Mouse (Mus musculus) ES-Bruce4 (cell line): Measurements from ENCODE around the gene Arih1. TPM values are rescaled to one million over a fixed set of nuclear protein-coding genes. Genes with fewer than 3 reads are reported as not detected.
A peak's percentile ranks its signal among the peaks of the same experiment; 100 is the strongest.

Experiments used
- H3K27ac ChIP-seq: 2 replicates; pipeline ENCODE4 v1.5.1; 2012; ENCODE audit warnings: low read length, inconsistent platforms; ENCODE audit not compliant: insufficient read depth
- H3K27me3 ChIP-seq: 2 replicates; pipeline ENCODE4 v1.6.1; 2012; ENCODE audit warnings: mild to moderate bottlenecking, low read length, inconsistent platforms; ENCODE audit not compliant: control insufficient read depth, poor library complexity, insufficient read depth, severe bottlenecking
- H3K36me3 ChIP-seq: 2 replicates; pipeline ENCODE4 v1.6.1; 2012; ENCODE audit warnings: inconsistent platforms, mild to moderate bottlenecking, low read length, moderate library complexity; ENCODE audit not compliant: control insufficient read depth, poor library complexity, insufficient read depth, severe bottlenecking
- H3K4me1 ChIP-seq: one replicate; pipeline ENCODE4 v1.8.1; 2011; ENCODE audit warnings: low read length; ENCODE audit not compliant: control insufficient read depth, insufficient read depth
- H3K4me3 ChIP-seq: 2 replicates; pipeline ENCODE4 v1.5.1; 2011; ENCODE audit warnings: low read depth, mild to moderate bottlenecking, low read length
- H3K9ac ChIP-seq: 2 replicates; pipeline ENCODE4 v1.6.1; 2012; ENCODE audit warnings: low read depth, mild to moderate bottlenecking, inconsistent platforms; ENCODE audit not compliant: poor library complexity, severe bottlenecking
- H3K9me3 ChIP-seq: replicated peaks from 2 replicates; pipeline ENCODE4 v1.6.1; 2012; ENCODE audit warnings: mild to moderate bottlenecking, low read length, inconsistent platforms; ENCODE audit not compliant: control insufficient read depth, poor library complexity, insufficient read depth, severe bottlenecking
- CTCF ChIP-seq: IDR thresholded peaks from one replicate; pipeline ENCODE4 v1.8.1; 2011; ENCODE audit warnings: low read depth, low read length
- EP300 ChIP-seq: IDR thresholded peaks from 2 replicates; pipeline ENCODE4 v1.6.1; 2011; ENCODE audit warnings: low read depth, low read length; ENCODE audit not compliant: insufficient read depth
- POLR2A ChIP-seq: IDR thresholded peaks from one replicate; pipeline ENCODE4 v1.8.1; 2011; ENCODE audit warnings: low read length; ENCODE audit not compliant: insufficient read depth
- polyA plus RNA-seq: library from polyadenylated mRNA; stranded (reverse); fragments of >200 nt; gene quantifications from 2 replicates; pipeline ENCODE4 v1.2.4, GENCODE M21; 2011; ENCODE audit warnings: low read depth; ENCODE audit not compliant: missing spikeins, insufficient read depth, insufficient read length

Gene Arih1
- polyA plus RNA-seq, 1 experiment, result 152 TPM

- H3K4me1 ChIP-seq, result no peaks in the 10 kb centered on the region
- H3K36me3 ChIP-seq, result peaks cover 10% of the 10 kb centered on the region
- no peaks in the 10 kb centered on the region for H3K27me3 ChIP-seq
- TF ChIP-seq EP300, result no peak
- TF ChIP-seq POLR2A, result no peak
- TF ChIP-seq CTCF, result no peak
- no peaks in the 10 kb centered on the region for H3K9me3 ChIP-seq
- H3K4me3 ChIP-seq, result no peak overlapping the region
- H3K27ac ChIP-seq, result no peak overlapping the region
- H3K9ac ChIP-seq, result no peak overlapping the region
Measured at GRCm38 (mm10) chr9:59458416-59458815, 28.0 kb downstream of the Arih1 start.

GRCm38 (mm10) chr9:59457671-59458070 lies 28.7 kb downstream of the Arih1 start:
- peaks cover 10% of the 10 kb centered on the region for H3K36me3 ChIP-seq
- no peak overlapping the region for H3K27ac ChIP-seq
- H3K27me3 ChIP-seq, result no peaks in the 10 kb centered on the region
- no peak overlapping the region for H3K4me3 ChIP-seq
- H3K9ac ChIP-seq, result no peak overlapping the region
- TF ChIP-seq EP300 (no peak), POLR2A (no peak), CTCF (no peak)
- H3K9me3 ChIP-seq, result no peaks in the 10 kb centered on the region
- H3K4me1 ChIP-seq, result no peaks in the 10 kb centered on the region

DNA sequence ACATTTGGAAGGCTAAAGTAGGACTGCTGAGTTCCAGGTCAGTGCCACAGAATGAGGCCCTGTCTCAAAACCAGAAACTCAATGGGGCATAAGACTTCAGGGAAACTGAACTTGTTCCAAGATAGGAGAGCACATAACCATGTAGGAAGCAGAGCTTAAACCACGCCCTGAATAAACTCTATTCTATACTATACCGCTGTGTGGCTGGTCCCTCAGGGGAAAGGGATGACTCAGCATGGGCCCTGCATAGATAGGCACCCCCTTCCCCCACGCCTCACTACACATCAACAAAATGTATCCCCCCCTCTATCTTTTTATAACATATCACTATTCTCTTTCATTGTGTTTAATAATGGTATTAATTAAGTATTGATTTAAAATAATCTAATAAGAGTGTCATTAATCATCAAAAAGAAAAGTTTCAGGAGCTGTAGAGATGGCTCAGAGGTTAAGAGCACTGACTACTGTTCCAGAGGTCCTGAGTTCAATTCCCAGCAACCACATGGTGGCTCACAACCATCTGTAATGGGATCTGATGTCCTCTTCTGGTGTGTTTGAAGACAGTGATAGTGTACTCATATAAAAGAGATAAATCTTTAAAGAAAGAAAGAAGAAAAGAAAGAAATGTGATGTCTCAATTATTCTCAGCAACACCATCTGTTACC lies 30.9 kb downstream of the Arih1 start:
- H3K9me3 ChIP-seq, result no peaks in the 10 kb centered on the region
- TF ChIP-seq POLR2A (no peak), EP300 (0 out of 2 replicates have a peak, but pooled peaks have one; percentile 45), CTCF (no peak)
- H3K36me3 ChIP-seq, result peaks cover 10% of the 10 kb centered on the region

DNA sequence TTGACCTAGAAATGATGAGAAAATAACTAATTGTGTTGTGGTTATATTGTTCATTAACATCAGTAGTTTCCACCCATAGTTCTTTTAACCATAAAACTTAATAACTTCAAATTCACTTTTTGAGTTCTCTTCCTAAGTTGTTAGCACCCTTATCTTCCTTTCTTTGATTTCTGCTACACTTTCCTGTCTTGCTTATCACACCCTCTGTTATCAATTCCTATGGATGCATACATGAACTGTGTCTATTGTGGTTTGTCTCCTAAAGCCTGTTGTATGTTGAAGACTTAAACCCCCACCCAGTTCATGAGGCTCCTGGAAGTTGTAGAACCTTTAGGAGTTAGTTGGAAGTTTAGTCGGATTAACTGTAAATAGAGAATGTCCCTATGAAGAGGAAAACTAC lies 52.7 kb downstream of the Arih1 start:
- H3K4me1 ChIP-seq, result no peaks in the 10 kb centered on the region
- no peaks in the 10 kb centered on the region for H3K9me3 ChIP-seq
- peaks cover 10% of the 10 kb centered on the region for H3K36me3 ChIP-seq
- no peak overlapping the region for H3K4me3 ChIP-seq
- TF ChIP-seq CTCF (no peak), POLR2A (no peak), EP300 (no peak)
- no peak overlapping the region for H3K9ac ChIP-seq
- no peak overlapping the region for H3K27ac ChIP-seq
- no peaks in the 10 kb centered on the region for H3K27me3 ChIP-seq

More for the DNA sequence above, 30.9 kb downstream of the Arih1 start:
- Histone ChIP-seq H3K4me1 (no peaks in the 10 kb centered on the region), H3K4me3 (no peak overlapping the region), H3K27me3 (no peaks in the 10 kb centered on the region), H3K9ac (no peak overlapping the region), H3K27ac (0 out of 2 replicates have a peak overlapping the region, but pooled peaks have one; percentile 25)

DNA sequence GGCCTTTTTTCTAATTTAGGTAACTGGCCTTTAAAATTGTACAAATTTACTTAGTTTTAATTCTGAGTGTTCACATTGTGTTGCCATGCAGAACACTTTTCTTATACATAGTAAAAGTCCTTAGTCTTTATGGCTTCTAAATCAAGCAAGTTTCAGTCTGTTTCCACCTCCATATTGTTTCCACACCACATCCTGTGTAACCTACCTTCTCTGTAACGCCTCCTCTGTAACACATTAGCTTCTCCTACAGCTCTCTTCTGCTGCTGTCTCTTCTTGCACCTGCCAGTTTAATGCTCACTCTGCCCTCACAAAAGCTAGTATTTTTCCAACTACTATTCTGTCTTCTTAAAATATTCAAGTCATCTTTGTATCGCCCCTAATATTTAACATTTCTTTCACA lies 54.8 kb downstream of the Arih1 start:
- H3K36me3 ChIP-seq, result peaks cover 7% of the 10 kb centered on the region
- H3K27me3 ChIP-seq, result no peaks in the 10 kb centered on the region
- H3K4me3 ChIP-seq, result no peak overlapping the region
- no peak overlapping the region for H3K27ac ChIP-seq
- no peaks in the 10 kb centered on the region for H3K4me1 ChIP-seq
- H3K9ac ChIP-seq, result no peak overlapping the region
- TF ChIP-seq CTCF (no peak), EP300 (no peak), POLR2A (no peak)
- H3K9me3 ChIP-seq, result no peaks in the 10 kb centered on the region

GRCm38 (mm10) chr9:59420487-59420886 lies 65.9 kb downstream of the Arih1 start:
- Histone ChIP-seq H3K9ac (no peak overlapping the region), H3K9me3 (no peaks in the 10 kb centered on the region), H3K27ac (no peak overlapping the region), H3K36me3 (peaks cover 2% of the 10 kb centered on the region; the same call in 1 of the 2 replicates), H3K4me3 (no peak overlapping the region), H3K4me1 (no peaks in the 10 kb centered on the region), H3K27me3 (no peaks in the 10 kb centered on the region)
- no peak for TF ChIP-seq EP300
- TF ChIP-seq CTCF, result no peak
- no peak for TF ChIP-seq POLR2A
